Mouse (Mus musculus) small intestine, adult 2 months (tissue): ENCODE measurements at regions not wholly inside any gene's neighbourhood (a gene's known extent, or its start where the extent isn't known, plus 50 kb on each side); places are given as distances from the start of the nearest gene placed in this dataset.

Experiments
- CTCF ChIP-seq: fragments of 200-500 bp; IDR thresholded peaks from 2 replicates; pipeline ENCODE4 v1.5.1; 2012; ENCODE audit warnings: low read depth, mild to moderate bottlenecking, control low read depth, inconsistent platforms, low read length, moderate library complexity, mixed read lengths; ENCODE audit not compliant: insufficient replicate concordance, insufficient read length; ENCODE audit errors: extremely low read depth
- POLR2A ChIP-seq: fragments of 200-500 bp; IDR thresholded peaks from 2 replicates; pipeline ENCODE4 v1.6.1; 2012; ENCODE audit warnings: low read depth, mild to moderate bottlenecking, control low read depth, inconsistent platforms, low read length, moderate library complexity

- TF ChIP-seq CTCF: no peak
- no peak for TF ChIP-seq POLR2A
These were observed 93.2 kb upstream of the Bmp2 start for GRCm38 (mm10) chr2:133458735-133459134.
